Mouse (Mus musculus): ENCODE measurements around the gene Adgra3. TPM values are rescaled to one million over a fixed set of nuclear protein-coding genes. Genes with fewer than 3 reads are reported as not detected.

Adgra3 gene
- total RNA-seq, 2 experiments from 2014 or later, result not detected

GRCm38 (mm10) chr5:49988015-49988798 is 70.6 kb downstream of the Adgra3 start:
- no peak for ATAC-seq (replicated peaks; ENCODE audit: low FRiP score, poor library complexity, severe bottlenecking)

DNA sequence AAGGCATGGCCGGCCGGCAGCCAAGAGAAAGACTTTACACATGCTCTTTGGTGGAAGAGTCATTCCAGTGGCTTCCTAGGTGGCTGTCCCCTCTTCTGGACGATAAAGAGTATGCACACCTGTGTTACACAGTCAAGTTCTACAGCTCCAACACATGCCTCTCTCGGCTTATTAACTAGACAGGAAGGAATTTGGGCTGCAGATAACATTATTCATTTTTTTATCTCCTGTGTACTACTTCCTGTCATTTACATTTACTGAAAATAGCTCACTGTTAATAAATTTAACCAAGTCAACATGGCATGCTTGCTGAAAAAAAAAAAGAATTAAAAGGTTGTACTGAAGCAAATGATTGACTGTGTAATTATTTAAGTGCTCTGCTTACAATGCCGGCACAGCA is 78.1 kb downstream of the Adgra3 start:
- no peak for ATAC-seq (replicated peaks; ENCODE audit: low FRiP score, poor library complexity, severe bottlenecking)

GRCm38 (mm10) chr5:49979246-49979645 is 79.6 kb downstream of the Adgra3 start:
- no peak for ATAC-seq (replicated peaks; ENCODE audit: low FRiP score, poor library complexity, severe bottlenecking)

DNA sequence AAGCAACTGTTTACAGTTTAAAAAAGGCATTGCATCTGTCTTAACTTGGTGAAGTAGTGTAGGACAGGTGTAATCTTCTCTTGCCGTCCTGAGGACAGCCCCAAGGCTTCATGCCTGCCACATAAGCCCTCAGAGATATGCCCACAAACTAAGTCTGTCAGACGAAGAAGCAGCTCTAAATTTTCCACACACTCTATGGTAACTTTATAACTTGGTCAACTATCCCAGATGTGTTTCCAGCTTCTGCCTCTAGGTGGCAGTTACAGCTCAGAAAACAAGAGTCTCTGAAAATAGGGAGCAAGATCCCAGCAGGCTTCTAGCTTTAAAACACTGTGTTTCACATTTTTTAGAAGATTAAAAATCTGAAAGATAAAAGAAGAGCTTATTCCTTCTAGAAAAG is 82.8 kb downstream of the Adgra3 start:
- ATAC-seq (replicated peaks; ENCODE audit: low FRiP score, poor library complexity, severe bottlenecking), result no peak

DNA sequence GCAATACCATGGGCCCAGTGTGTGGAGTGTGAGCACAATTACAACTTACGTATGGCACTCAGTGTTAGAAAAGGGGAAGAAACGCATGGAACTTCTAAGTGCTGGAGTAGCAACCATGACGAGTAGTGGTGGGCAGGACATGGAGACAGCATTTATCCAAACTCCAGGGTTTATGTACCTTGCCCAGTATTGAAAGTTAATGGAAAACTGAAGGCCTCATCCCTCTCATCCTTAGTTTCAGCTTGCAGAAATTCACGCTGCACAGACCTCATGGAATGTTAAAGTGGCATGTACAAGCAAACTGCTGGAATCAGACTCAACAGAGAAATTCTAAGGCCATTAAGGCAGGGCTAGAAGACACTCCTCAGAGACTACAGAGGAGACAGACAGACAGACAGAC is 84.6 kb downstream of the Adgra3 start:
- no peak for ATAC-seq (replicated peaks; ENCODE audit: low FRiP score, poor library complexity, severe bottlenecking)

- no peak for ATAC-seq (replicated peaks; ENCODE audit: low FRiP score, poor library complexity, severe bottlenecking)
Measured at GRCm38 (mm10) chr5:49969660-49970059, 89.1 kb downstream of the Adgra3 start.

DNA sequence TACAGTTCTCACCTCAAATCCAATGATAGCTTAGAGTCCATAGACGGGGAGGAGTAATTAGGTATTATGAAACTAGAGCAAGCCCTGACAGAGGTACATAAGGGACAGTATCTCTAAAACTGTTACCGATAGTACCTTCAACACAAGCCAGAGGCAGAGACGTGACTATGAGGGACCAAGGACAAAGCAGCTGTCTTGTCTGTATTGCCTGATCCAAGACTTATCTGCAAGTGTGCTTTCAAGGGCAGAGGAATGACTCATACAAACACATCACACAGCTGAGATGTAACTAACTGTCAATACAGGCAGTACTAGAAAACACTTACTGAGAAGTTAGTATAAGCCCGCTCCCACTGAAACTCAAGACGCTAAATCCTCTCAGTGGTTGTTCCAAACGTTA is 91.1 kb downstream of the Adgra3 start:
- ATAC-seq (replicated peaks; ENCODE audit: low FRiP score, poor library complexity, severe bottlenecking), result no peak

GRCm38 (mm10) chr5:49965810-49966209 is 93.0 kb downstream of the Adgra3 start:
- ATAC-seq (replicated peaks; ENCODE audit: low FRiP score, poor library complexity, severe bottlenecking), result no peak

- ATAC-seq (replicated peaks; ENCODE audit: low FRiP score, poor library complexity, severe bottlenecking), result no peak
Measured at GRCm38 (mm10) chr5:49961478-49962431, 97.1 kb downstream of the Adgra3 start.

GRCm38 (mm10) chr5:49936354-49936753 is 122.5 kb downstream of the Adgra3 start:
- no peak for ATAC-seq (replicated peaks; ENCODE audit: low FRiP score, poor library complexity, severe bottlenecking)

GRCm38 (mm10) chr5:49924712-49925111 is 134.1 kb downstream of the Adgra3 start:
- ATAC-seq (replicated peaks; ENCODE audit: low FRiP score, poor library complexity, severe bottlenecking), result no peak

DNA sequence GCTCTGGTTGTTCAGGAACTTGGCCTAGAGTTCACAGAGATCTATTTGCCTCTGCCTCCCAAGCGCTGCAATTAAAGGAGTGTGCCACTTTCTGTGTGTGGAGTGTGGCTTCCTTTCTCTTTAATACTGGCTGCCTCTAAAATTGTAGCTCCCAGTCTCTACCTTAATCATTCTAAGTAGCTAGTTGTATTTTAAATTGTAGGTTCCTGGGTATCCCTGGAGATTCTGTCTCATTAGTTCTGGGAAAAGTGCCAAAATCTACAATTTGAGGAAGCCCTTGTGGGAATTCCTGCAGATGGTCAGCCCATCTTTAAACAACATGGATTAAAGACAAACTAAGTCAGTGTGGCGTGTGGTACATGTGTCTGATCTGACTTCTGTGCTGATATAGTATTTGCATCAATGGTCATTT is 143.1 kb downstream of the Adgra3 start:
- no peak for ATAC-seq (replicated peaks; ENCODE audit: low FRiP score, poor library complexity, severe bottlenecking)

All from erythroid progenitor cell, adult 5-6 weeks (primary cell).